Mouse (Mus musculus): ENCODE measurements around the gene Otulinl.
"Not testable (repeated sequence)": the region's sequence is repeated elsewhere in the genome, so short reads cannot be mapped to it uniquely, and the experiment has no call there.

Gene Otulinl

GRCm38 (mm10) chr15:27681419-27682187 is at the start of gene Otulinl:
Gene Otulinl, minus strand, starts transcription at chr15:27681579.
- DNase-seq (ENCODE audit: low spot score), result peak; percentile 94

GRCm38 (mm10) chr15:27726228-27726627 is 44.8 kb upstream of the Otulinl start:
- no peak for DNase-seq (ENCODE audit: low spot score)

- no peak for DNase-seq (ENCODE audit: low spot score)
Measured at GRCm38 (mm10) chr15:27724796-27725680, 43.7 kb upstream of the Otulinl start.

- no peak for DNase-seq (ENCODE audit: low spot score)
Measured at GRCm38 (mm10) chr15:27724298-27724697, 42.9 kb upstream of the Otulinl start.

- DNase-seq (ENCODE audit: low spot score), result no peak
Measured at GRCm38 (mm10) chr15:27723746-27724145, 42.4 kb upstream of the Otulinl start.

GRCm38 (mm10) chr15:27720297-27720696 is 38.9 kb upstream of the Otulinl start:
- DNase-seq (ENCODE audit: low spot score), result not testable (repeated sequence)

- no peak for DNase-seq (ENCODE audit: low spot score)
Measured at GRCm38 (mm10) chr15:27718668-27719067, 37.3 kb upstream of the Otulinl start.

DNA sequence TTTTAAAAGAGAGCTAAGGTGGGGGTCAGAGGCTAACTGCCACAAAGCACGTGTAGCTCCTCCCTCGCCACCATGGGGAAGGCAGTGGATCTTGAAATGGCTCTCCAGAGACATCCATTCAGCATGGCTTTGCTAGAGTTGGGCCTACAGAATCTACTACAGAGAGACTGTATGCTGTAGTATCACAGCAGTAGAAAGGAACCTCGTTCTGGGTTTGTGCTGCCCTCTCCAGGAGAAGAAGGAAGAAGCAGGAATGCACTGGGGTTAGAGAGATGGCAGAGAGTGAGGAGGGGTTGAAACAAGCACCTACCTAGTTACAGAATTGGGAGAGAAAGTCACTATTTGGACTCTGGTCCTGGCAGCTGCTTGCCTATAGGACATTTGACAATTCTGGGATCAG is 34.0 kb upstream of the Otulinl start:
- DNase-seq (ENCODE audit: low spot score), result peak; percentile 44

- peak; percentile 14 for DNase-seq (ENCODE audit: low spot score)
Measured at GRCm38 (mm10) chr15:27710698-27711097, 29.3 kb upstream of the Otulinl start.

- no peak for DNase-seq (ENCODE audit: low spot score)
Measured at GRCm38 (mm10) chr15:27708968-27709612, 27.7 kb upstream of the Otulinl start.

GRCm38 (mm10) chr15:27708499-27708898 is 27.1 kb upstream of the Otulinl start:
- DNase-seq (ENCODE audit: low spot score), result no peak

DNA sequence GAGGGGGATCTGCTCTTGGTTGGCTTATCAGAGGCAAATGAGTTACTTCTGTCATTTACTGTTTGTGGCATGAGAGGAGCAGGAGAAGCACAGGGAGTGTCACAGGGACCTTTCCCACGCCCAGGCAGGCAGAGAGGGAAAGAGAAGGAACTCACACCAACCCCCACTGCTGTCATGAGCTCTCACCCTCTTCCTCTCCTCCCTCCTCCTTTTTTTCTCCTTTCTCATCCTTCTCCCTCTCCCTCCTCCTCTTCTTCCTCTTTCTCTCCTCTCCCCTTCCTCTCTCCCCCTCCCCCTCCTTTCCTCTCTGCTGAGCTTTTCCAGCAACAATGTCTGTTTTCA is 21.6 kb upstream of the Otulinl start:
- no peak for DNase-seq (ENCODE audit: low spot score)

DNA sequence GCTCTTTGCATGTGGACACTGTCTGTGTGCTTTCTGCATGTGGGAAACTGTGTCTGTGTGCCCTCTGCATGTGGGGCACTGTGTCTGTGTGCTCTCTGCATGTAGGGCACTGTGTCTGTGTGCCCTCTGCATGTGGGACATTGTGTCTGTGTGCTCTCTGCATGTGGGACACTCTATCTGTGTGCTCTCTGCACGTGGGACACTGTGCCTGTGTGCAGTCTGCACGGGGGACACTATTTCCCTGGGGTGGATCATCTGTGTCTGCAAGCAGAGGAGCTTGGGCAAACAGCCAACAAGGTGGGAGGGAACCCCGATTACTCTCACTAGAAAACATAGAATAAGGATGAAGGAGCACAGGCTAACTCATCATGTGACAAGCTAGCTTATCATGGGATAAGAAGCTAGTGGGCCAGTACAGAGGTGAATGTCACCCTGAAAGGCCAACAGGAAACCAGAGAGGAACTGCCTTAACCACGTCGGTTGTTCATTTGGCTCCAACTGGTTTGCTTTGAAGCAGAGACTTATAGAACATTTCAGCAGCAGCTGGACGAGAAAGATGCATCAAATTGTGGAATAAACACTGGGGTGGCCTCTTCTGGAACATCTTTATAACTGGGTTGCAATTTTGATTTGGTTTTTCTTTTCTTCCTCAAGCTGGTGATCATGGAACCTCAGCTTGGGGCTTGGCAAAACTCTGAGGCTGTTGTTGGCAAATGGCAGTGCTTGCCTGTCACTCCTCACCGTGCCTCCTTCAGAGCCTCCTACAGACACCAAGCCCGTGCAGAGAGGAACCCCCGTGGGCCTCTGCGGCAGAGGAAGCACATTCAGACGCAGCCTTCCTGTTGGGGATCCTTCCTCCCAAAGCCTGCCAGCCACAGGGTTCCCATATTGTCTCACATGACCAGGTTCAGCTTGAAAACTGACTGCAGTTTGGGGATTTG is 20.9 kb upstream of the Otulinl start:
- no peak for DNase-seq (ENCODE audit: low spot score)

DNA sequence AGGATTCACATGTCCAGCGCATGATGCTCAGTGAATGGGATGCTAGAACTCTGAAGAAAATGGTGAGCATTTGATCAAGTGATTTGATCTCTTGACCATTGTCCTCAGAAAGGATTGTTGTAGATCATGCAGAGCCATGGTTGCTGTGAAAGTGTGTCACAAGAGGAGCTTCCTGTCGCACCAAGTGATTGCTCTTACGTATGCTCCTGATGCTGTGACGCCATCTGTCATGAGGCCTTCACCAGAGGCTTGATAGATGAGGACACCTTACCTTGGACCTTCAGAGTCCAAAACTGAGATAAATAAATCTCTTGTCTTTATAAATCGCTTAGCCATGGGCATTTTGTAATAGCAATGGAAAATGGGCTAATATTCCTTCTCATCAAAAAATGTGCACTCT is 16.3 kb upstream of the Otulinl start:
- no peak for DNase-seq (ENCODE audit: low spot score)

GRCm38 (mm10) chr15:27693235-27693634 is 11.9 kb upstream of the Otulinl start:
- no peak for DNase-seq (ENCODE audit: low spot score)

- no peak for DNase-seq (ENCODE audit: low spot score)
Measured at GRCm38 (mm10) chr15:27692161-27692560, 10.8 kb upstream of the Otulinl start.

GRCm38 (mm10) chr15:27691213-27691612 is 9.8 kb upstream of the Otulinl start:
- DNase-seq (ENCODE audit: low spot score), result no peak

GRCm38 (mm10) chr15:27688041-27688651 is 6.8 kb upstream of the Otulinl start:
- DNase-seq (ENCODE audit: low spot score), result no peak

DNA sequence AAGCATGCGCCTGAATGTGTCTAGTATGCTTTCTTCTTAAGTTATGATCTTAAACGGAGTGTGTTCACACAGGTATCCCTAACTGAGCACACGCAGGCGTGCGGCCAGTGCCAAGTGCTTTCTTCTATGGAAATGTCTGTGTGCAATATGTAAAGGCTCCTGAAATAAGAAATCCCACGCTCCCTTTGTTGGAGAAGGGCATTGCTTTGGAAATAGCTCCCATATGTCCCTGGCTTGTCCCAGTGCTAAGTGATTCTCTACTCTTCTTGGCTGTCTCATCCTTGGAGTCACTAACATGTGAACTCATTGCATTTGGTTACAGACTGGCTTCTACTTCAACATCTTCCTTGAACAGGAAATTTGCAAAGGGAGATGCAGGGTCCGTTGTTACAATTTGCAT is 3.4 kb upstream of the Otulinl start:
- DNase-seq (ENCODE audit: low spot score), result no peak

DNA sequence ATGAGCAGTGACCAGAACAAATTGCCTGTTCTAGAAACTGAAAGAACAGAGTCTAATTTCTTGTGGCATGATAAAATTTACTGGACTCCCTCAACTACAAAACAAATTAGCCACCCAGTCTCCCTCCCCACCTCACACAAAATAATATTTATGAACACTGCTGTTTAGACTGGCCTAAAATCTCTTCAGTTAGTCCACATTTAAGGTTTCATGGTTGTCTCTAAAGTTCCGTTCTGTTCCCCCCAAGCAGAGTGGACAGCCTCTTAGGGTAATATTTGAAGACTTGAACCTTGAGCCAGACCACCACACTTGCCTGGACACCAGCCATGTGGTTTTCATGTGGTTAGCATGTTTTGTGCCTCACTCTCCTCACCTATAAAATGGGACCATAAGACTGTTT is 1.8 kb upstream of the Otulinl start:
- no peak for DNase-seq (ENCODE audit: low spot score)

GRCm38 (mm10) chr15:27682619-27683018 is 1.2 kb upstream of the Otulinl start:
- no peak for DNase-seq (ENCODE audit: low spot score)

All from ovary, postnatal 14 days (tissue).